Mouse (Mus musculus): ENCODE results near the gene Zfp775. TPM values are rescaled to one million over a fixed set of nuclear protein-coding genes. Genes with fewer than 3 reads are reported as not detected.

Gene Zfp775
- polyA plus RNA-seq, 1 experiment from 2014 or later, result 2.2 TPM

- 91% methylated on average over 4 of the region's 4 CpGs for WGBS
- no peak overlapping the region for H3K27ac ChIP-seq (ENCODE audit: low read depth, low read length)
- ATAC-seq, result no peak
- H3K9me3 ChIP-seq (ENCODE audit: control insufficient read depth), result no peaks in the 10 kb centered on the region
- no peak overlapping the region for H3K4me3 ChIP-seq (ENCODE audit: low read depth, low read length)
- H3K4me2 ChIP-seq (replicated peaks; ENCODE audit: low read depth), result no peak overlapping the region
- TF ChIP-seq CTCF (IDR thresholded peaks at IDR 0.05; ENCODE audit: low read depth), result no peak
- H3K4me1 ChIP-seq (replicated peaks; ENCODE audit: control insufficient read depth, insufficient read depth, low read length), result no peaks in the 10 kb centered on the region
- H3K36me3 ChIP-seq (ENCODE audit: control insufficient read depth, insufficient read depth), result no peaks in the 10 kb centered on the region
- H3K27me3 ChIP-seq (replicated peaks; ENCODE audit: control insufficient read depth, insufficient read depth, low read length), result no peaks in the 10 kb centered on the region
- no peak overlapping the region for H3K9ac ChIP-seq (ENCODE audit: low read depth, low read length)
Measured at GRCm38 (mm10) chr6:48648779-48649178, 46.9 kb downstream of the Zfp775 start.

- H3K27me3 ChIP-seq (replicated peaks; ENCODE audit: control insufficient read depth, insufficient read depth, low read length), result no peaks in the 10 kb centered on the region
- H3K36me3 ChIP-seq (ENCODE audit: control insufficient read depth, insufficient read depth), result no peaks in the 10 kb centered on the region
- no peak overlapping the region for H3K27ac ChIP-seq (ENCODE audit: low read depth, low read length)
- no peak overlapping the region for H3K4me2 ChIP-seq (replicated peaks; ENCODE audit: low read depth)
- no peak overlapping the region for H3K4me3 ChIP-seq (ENCODE audit: low read depth, low read length)
- ATAC-seq, result no peak
- 86% methylated on average over 9 of the region's 9 CpGs for WGBS
- H3K4me1 ChIP-seq (replicated peaks; ENCODE audit: control insufficient read depth, insufficient read depth, low read length), result no peaks in the 10 kb centered on the region
- no peak for TF ChIP-seq CTCF (IDR thresholded peaks at IDR 0.05; ENCODE audit: low read depth)
- H3K9me3 ChIP-seq (ENCODE audit: control insufficient read depth), result no peaks in the 10 kb centered on the region
- no peak overlapping the region for H3K9ac ChIP-seq (ENCODE audit: low read depth, low read length)
Measured at GRCm38 (mm10) chr6:48650041-48650440, 48.2 kb downstream of the Zfp775 start.

GRCm38 (mm10) chr6:48658721-48659120 is 56.9 kb downstream of the Zfp775 start:
- no peaks in the 10 kb centered on the region for H3K36me3 ChIP-seq (ENCODE audit: control insufficient read depth, insufficient read depth)
- ATAC-seq, result no peak
- no peak for TF ChIP-seq CTCF (IDR thresholded peaks at IDR 0.05; ENCODE audit: low read depth)
- H3K4me1 ChIP-seq (replicated peaks; ENCODE audit: control insufficient read depth, insufficient read depth, low read length), result no peaks in the 10 kb centered on the region
- no peaks in the 10 kb centered on the region for H3K9me3 ChIP-seq (ENCODE audit: control insufficient read depth)
- H3K27ac ChIP-seq (ENCODE audit: low read depth, low read length), result no peak overlapping the region
- H3K4me2 ChIP-seq (replicated peaks; ENCODE audit: low read depth), result no peak overlapping the region
- WGBS, result 75% methylated on average over 5 of the region's 5 CpGs
- no peaks in the 10 kb centered on the region for H3K27me3 ChIP-seq (replicated peaks; ENCODE audit: control insufficient read depth, insufficient read depth, low read length)
- no peak overlapping the region for H3K4me3 ChIP-seq (ENCODE audit: low read depth, low read length)
- no peak overlapping the region for H3K9ac ChIP-seq (ENCODE audit: low read depth, low read length)

DNA sequence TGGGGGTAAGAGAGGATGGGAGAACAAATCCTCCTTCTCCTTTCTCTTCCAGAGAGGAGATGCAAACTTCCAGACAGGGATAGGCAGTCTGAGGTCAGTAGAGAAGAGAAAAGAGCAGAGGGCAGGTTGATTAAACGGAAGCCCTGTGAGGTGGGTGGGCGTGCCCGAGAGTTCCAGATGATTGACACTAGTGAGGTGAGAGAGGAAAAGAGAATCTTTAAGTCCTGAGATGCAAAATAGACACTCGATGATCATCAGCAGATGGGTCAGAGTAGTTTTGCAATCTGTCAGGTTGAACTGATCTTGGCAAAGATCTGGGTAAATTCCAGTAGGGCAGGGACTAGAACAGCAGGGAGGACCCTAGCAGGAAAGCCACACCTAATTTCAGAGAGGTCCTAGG is 62.9 kb downstream of the Zfp775 start:
- H3K9ac ChIP-seq (ENCODE audit: low read depth, low read length), result no peak overlapping the region
- no peak for ATAC-seq
- no peak overlapping the region for H3K4me2 ChIP-seq (replicated peaks; ENCODE audit: low read depth)
- no peak for TF ChIP-seq CTCF (IDR thresholded peaks at IDR 0.05; ENCODE audit: low read depth)
- H3K27me3 ChIP-seq (replicated peaks; ENCODE audit: control insufficient read depth, insufficient read depth, low read length), result no peaks in the 10 kb centered on the region
- no peak overlapping the region for H3K27ac ChIP-seq (ENCODE audit: low read depth, low read length)
- no peaks in the 10 kb centered on the region for H3K36me3 ChIP-seq (ENCODE audit: control insufficient read depth, insufficient read depth)
- WGBS, result 61% methylated on average over 4 of the region's 4 CpGs
- peaks cover 4% of the 10 kb centered on the region for H3K4me1 ChIP-seq (replicated peaks; ENCODE audit: control insufficient read depth, insufficient read depth, low read length)
- no peak overlapping the region for H3K4me3 ChIP-seq (ENCODE audit: low read depth, low read length)
- H3K9me3 ChIP-seq (ENCODE audit: control insufficient read depth), result no peaks in the 10 kb centered on the region

DNA sequence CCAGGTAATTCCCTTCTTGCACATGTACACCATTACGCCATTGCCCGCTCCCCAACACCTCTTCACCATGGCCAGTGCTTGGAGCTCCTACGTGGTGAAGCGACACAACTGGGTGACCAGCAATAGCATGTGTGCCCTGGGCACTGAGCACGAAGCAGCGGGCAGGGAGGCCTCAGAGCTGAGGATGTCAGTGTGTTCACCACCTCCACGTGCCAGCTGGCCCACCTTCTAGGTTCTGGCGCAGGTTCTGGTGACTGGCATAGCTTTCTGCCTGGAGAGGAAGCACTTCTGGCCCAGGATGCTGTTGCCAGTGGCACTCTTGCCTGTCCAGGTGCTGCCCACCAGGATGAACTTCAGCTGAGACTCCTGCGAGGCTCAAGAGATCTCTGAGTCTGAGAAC is 63.6 kb downstream of the Zfp775 start:
- H3K4me2 ChIP-seq (replicated peaks; ENCODE audit: low read depth), result no peak overlapping the region
- no peaks in the 10 kb centered on the region for H3K27me3 ChIP-seq (replicated peaks; ENCODE audit: control insufficient read depth, insufficient read depth, low read length)
- no peak for TF ChIP-seq CTCF (IDR thresholded peaks at IDR 0.05; ENCODE audit: low read depth)
- H3K4me3 ChIP-seq (ENCODE audit: low read depth, low read length), result no peak overlapping the region
- no peaks in the 10 kb centered on the region for H3K9me3 ChIP-seq (ENCODE audit: control insufficient read depth)
- no peak overlapping the region for H3K27ac ChIP-seq (ENCODE audit: low read depth, low read length)
- H3K4me1 ChIP-seq (replicated peaks; ENCODE audit: control insufficient read depth, insufficient read depth, low read length), result peaks cover 4% of the 10 kb centered on the region
- 93% methylated on average over 9 of the region's 9 CpGs for WGBS
- ATAC-seq, result no peak
- H3K9ac ChIP-seq (ENCODE audit: low read depth, low read length), result no peak overlapping the region
- no peaks in the 10 kb centered on the region for H3K36me3 ChIP-seq (ENCODE audit: control insufficient read depth, insufficient read depth)

DNA sequence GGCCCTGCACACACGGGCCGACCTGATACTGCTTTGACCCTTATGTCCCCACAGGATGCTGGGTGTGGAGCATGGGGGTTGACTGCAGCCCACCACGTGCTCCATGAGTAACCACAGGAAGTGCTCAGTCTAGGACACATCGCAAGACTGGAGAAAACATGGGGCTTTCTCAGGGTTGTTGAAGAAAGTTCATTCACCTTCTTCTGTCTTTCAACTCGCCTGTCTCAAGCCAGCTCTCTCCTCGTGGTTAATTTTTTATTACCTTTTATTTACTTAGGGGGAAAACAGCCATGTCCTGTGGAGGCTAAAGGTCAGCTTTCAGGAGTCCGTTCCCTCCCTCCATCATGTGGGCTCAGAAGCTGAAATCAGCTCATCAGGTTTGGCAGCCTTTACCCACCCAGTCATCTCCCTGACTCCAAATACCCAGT is 64.3 kb downstream of the Zfp775 start:
- Histone ChIP-seq H3K27me3 (replicated peaks; ENCODE audit: control insufficient read depth, insufficient read depth, low read length) (no peaks in the 10 kb centered on the region), H3K36me3 (ENCODE audit: control insufficient read depth, insufficient read depth) (no peaks in the 10 kb centered on the region), H3K4me3 (ENCODE audit: low read depth, low read length) (no peak overlapping the region), H3K27ac (ENCODE audit: low read depth, low read length) (no peak overlapping the region), H3K4me2 (replicated peaks; ENCODE audit: low read depth) (0 out of 2 replicates have a peak overlapping the region, but pooled peaks have one; percentile 13), H3K9ac (ENCODE audit: low read depth, low read length) (no peak overlapping the region), H3K4me1 (replicated peaks; ENCODE audit: control insufficient read depth, insufficient read depth, low read length) (peaks cover 4% of the 10 kb centered on the region), H3K9me3 (ENCODE audit: control insufficient read depth) (no peaks in the 10 kb centered on the region)
- 9% methylated on average over 7 of the region's 7 CpGs for WGBS
- peak; percentile 61 for ATAC-seq
- no peak for TF ChIP-seq CTCF (IDR thresholded peaks at IDR 0.05; ENCODE audit: low read depth)

GRCm38 (mm10) chr6:48668022-48668421 is 66.2 kb downstream of the Zfp775 start:
- Histone ChIP-seq H3K4me2 (replicated peaks; ENCODE audit: low read depth) (no peak overlapping the region), H3K4me1 (replicated peaks; ENCODE audit: control insufficient read depth, insufficient read depth, low read length) (peaks cover 4% of the 10 kb centered on the region), H3K4me3 (ENCODE audit: low read depth, low read length) (no peak overlapping the region), H3K27me3 (replicated peaks; ENCODE audit: control insufficient read depth, insufficient read depth, low read length) (no peaks in the 10 kb centered on the region), H3K27ac (ENCODE audit: low read depth, low read length) (no peak overlapping the region), H3K9me3 (ENCODE audit: control insufficient read depth) (no peaks in the 10 kb centered on the region), H3K9ac (ENCODE audit: low read depth, low read length) (no peak overlapping the region), H3K36me3 (ENCODE audit: control insufficient read depth, insufficient read depth) (no peaks in the 10 kb centered on the region)
- TF ChIP-seq CTCF (IDR thresholded peaks at IDR 0.05; ENCODE audit: low read depth), result no peak
- ATAC-seq, result no peak
